Mouse (Mus musculus) midbrain, embryonic 16.5 days (tissue): ENCODE measurements around the gene Atp9a. TPM values are rescaled to one million over a fixed set of nuclear protein-coding genes. Genes with fewer than 3 reads are reported as not detected.
A peak's percentile ranks its signal among the peaks of the same experiment; 100 is the strongest.

Experiments used
- ATAC-seq: fragments of 200-750 bp; cut with Nextera tagmentation; 2 replicates; pipeline ENCODE4 v1.8.0; 2017; ENCODE audit warnings: moderate TSS enrichment
- H3K27ac ChIP-seq: fragments of 300-500 bp; sonication (generic); 2 replicates; pipeline ENCODE4 v1.5.1; 2014; ENCODE audit warnings: mild to moderate bottlenecking, low read length, mixed read lengths
- H3K27me3 ChIP-seq: fragments of 300-500 bp; sonication (generic); 2 replicates; pipeline ENCODE4 v1.6.1; 2014; ENCODE audit warnings: low read depth, low read length, mixed read lengths; ENCODE audit not compliant: control insufficient read depth, insufficient read depth
- H3K36me3 ChIP-seq: fragments of 300-500 bp; sonication (generic); 2 replicates; pipeline ENCODE4 v1.6.1; 2014; ENCODE audit warnings: mild to moderate bottlenecking, low read length, moderate library complexity, mixed read lengths; ENCODE audit not compliant: control insufficient read depth, insufficient read depth
- H3K4me1 ChIP-seq: fragments of 300-500 bp; sonication (generic); 2 replicates; pipeline ENCODE4 v1.6.1; 2014; ENCODE audit warnings: mild to moderate bottlenecking, low read length, mixed read lengths; ENCODE audit not compliant: control insufficient read depth, insufficient read depth
- H3K4me2 ChIP-seq: fragments of 300-500 bp; sonication (generic); 2 replicates; pipeline ENCODE4 v1.6.1; 2014; ENCODE audit warnings: mild to moderate bottlenecking, low read length, mixed read lengths
- H3K4me3 ChIP-seq: fragments of 300-500 bp; sonication (generic); 2 replicates; pipeline ENCODE4 v1.5.1; 2014; ENCODE audit warnings: low read depth, mild to moderate bottlenecking, low read length, moderate library complexity, mixed read lengths
- H3K9ac ChIP-seq: fragments of 300-500 bp; sonication (generic); 2 replicates; pipeline ENCODE4 v1.6.1; 2014; ENCODE audit warnings: low read depth, low read length, mixed read lengths
- H3K9me3 ChIP-seq: fragments of 300-500 bp; sonication (generic); replicated peaks from 2 replicates; pipeline ENCODE4 v1.6.1; 2014; ENCODE audit warnings: mild to moderate bottlenecking, low read length, mixed read lengths; ENCODE audit not compliant: control insufficient read depth, poor library complexity, severe bottlenecking
- WGBS: fragments of 180-500 bp; shearing (Covaris S2); extraction: QIAGEN DNeasy Blood & Tissue Kit; methylation state at CpG from one replicate; pipeline ENCODE4 v1.1.7; 2014; 5-methylcytosine and 5-hydroxymethylcytosine counted together
- polyA plus RNA-seq: library from polyadenylated mRNA; unstranded; fragments of >200 nt; fragmentation: Nextera tagmentation; extraction: Ambion mirVana; gene quantifications from 2 replicates; pipeline ENCODE4 v1.2.1, GENCODE M21; 2015

The Atp9a gene
- polyA plus RNA-seq, 1 experiment from 2014 or later = 97.1 TPM

GRCm38 (mm10) chr2:168681531-168681930 is 60.7 kb downstream of the Atp9a start:
- Histone ChIP-seq H3K27ac (no peak overlapping the region), H3K4me1 (peaks cover 14% of the 10 kb centered on the region), H3K9ac (no peak overlapping the region), H3K27me3 (no peaks in the 10 kb centered on the region), H3K4me2 (no peak overlapping the region), H3K9me3 (no peaks in the 10 kb centered on the region), H3K4me3 (no peak overlapping the region), H3K36me3 (peaks cover 18% of the 10 kb centered on the region)
- ATAC-seq = no peak
- whole genome bisulfite sequencing = 94% methylated on average over 9 of the region's 9 CpGs

GRCm38 (mm10) chr2:168679381-168680199 is 62.6 kb downstream of the Atp9a start:
- ATAC-seq = peak; percentile 49
- 35% methylated on average over 19 of the region's 19 CpGs for WGBS
- Histone ChIP-seq H3K9ac (no peak overlapping the region), H3K27ac (peak overlapping the region; percentile 79), H3K4me2 (peak overlapping the region; percentile 5; the same call in 1 of the 2 replicates), H3K36me3 (peaks cover 20% of the 10 kb centered on the region), H3K4me3 (no peak overlapping the region), H3K9me3 (no peaks in the 10 kb centered on the region), H3K4me1 (peaks cover 14% of the 10 kb centered on the region), H3K27me3 (no peaks in the 10 kb centered on the region)

GRCm38 (mm10) chr2:168678662-168679294 is 63.4 kb downstream of the Atp9a start:
- Histone ChIP-seq H3K4me1 (peaks cover 14% of the 10 kb centered on the region), H3K9ac (no peak overlapping the region), H3K27ac (peak overlapping the region; percentile 79), H3K4me2 (peak overlapping the region; percentile 5; the same call in 1 of the 2 replicates), H3K9me3 (no peaks in the 10 kb centered on the region), H3K4me3 (no peak overlapping the region), H3K36me3 (peaks cover 28% of the 10 kb centered on the region), H3K27me3 (no peaks in the 10 kb centered on the region)
- WGBS = 44% methylated on average over 15 of the region's 15 CpGs
- ATAC-seq = peak; percentile 92

GRCm38 (mm10) chr2:168677650-168678049 is 64.6 kb downstream of the Atp9a start:
- Histone ChIP-seq H3K4me2 (no peak overlapping the region), H3K9me3 (no peaks in the 10 kb centered on the region), H3K36me3 (peaks cover 38% of the 10 kb centered on the region), H3K9ac (no peak overlapping the region), H3K4me3 (no peak overlapping the region), H3K27me3 (no peaks in the 10 kb centered on the region), H3K4me1 (peaks cover 14% of the 10 kb centered on the region), H3K27ac (peak overlapping the region; percentile 79)
- 27% methylated on average over 9 of the region's 9 CpGs for WGBS
- peak; percentile 23 for ATAC-seq

DNA sequence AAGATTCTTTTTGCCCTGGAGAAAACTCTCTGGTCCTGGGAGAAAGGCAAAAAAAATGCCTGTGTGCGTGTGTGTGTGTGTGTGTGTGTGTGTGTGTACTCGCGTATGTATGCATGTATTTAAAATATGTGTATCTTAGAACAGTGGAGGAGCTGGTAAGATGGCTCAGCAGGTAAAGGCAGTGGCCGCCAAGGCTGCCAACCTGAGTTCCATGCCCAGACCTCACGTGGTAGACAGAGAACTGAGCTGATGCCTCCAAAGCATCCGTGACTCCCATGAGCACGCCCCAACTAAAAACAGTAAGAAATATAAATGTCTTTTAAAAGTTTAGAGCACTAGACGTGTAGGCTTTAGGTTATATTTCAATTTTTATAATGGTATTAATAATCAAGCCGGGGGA is 70.5 kb downstream of the Atp9a start:
- Histone ChIP-seq H3K4me2 (no peak overlapping the region), H3K4me3 (no peak overlapping the region), H3K27ac (no peak overlapping the region), H3K4me1 (no peaks in the 10 kb centered on the region), H3K9me3 (no peaks in the 10 kb centered on the region), H3K27me3 (no peaks in the 10 kb centered on the region), H3K9ac (no peak overlapping the region), H3K36me3 (peaks cover 32% of the 10 kb centered on the region)
- 97% methylated on average over 9 of the region's 9 CpGs for WGBS
- ATAC-seq = no peak

DNA sequence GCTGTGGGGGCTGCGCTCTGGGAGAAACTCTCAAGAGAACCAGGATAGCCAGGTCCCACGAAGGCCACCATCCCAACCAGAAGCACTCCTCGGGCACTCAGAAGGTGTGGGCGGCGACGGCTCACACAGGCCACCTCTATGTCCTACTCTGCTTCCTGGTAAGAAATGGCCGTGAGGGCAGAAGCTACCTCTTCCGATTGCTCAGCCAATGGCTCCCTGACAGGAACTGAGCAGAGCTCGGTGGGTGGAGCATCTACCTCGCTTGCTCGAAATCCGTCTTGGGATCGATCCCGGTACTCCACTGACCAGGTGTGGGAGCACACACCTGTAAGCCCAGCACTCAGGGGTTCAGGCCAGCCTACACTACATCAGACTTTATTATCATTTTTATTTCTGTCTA is 72.0 kb downstream of the Atp9a start:
- no peak overlapping the region for H3K9ac ChIP-seq
- no peak for ATAC-seq
- H3K4me3 ChIP-seq = no peak overlapping the region
- peaks cover 36% of the 10 kb centered on the region for H3K36me3 ChIP-seq
- H3K4me1 ChIP-seq = no peaks in the 10 kb centered on the region
- no peak overlapping the region for H3K27ac ChIP-seq
- no peaks in the 10 kb centered on the region for H3K27me3 ChIP-seq
- no peak overlapping the region for H3K4me2 ChIP-seq
- no peaks in the 10 kb centered on the region for H3K9me3 ChIP-seq
- WGBS = 90% methylated on average over 14 of the region's 14 CpGs

DNA sequence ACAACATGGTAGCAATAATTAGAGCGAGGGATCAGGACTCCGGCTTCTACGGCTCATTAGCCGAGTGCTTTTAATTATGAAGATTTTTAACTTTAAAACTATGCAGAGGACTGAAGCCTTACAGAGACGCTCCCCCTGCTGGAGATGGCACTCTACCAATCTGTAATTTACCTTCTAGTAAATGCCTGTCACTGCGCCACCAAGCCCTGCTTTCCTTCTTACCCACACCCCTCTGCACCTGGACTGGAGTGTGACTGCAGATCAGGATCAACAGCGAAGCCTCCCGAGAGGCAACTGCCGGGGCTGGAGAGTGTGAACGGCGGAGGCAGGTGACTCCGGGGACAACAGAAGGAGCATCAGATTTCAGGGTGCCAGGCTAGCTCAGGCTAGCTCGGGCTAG is 72.4 kb downstream of the Atp9a start:
- no peaks in the 10 kb centered on the region for H3K4me1 ChIP-seq
- peaks cover 31% of the 10 kb centered on the region for H3K36me3 ChIP-seq
- H3K27ac ChIP-seq = no peak overlapping the region
- no peak overlapping the region for H3K9ac ChIP-seq
- no peak overlapping the region for H3K4me2 ChIP-seq
- H3K4me3 ChIP-seq = no peak overlapping the region
- H3K9me3 ChIP-seq = no peaks in the 10 kb centered on the region
- H3K27me3 ChIP-seq = no peaks in the 10 kb centered on the region
- no peak for ATAC-seq
- 76% methylated on average over 13 of the region's 13 CpGs for WGBS

GRCm38 (mm10) chr2:168667745-168668144 is 74.5 kb downstream of the Atp9a start:
- Histone ChIP-seq H3K9me3 (no peaks in the 10 kb centered on the region), H3K4me2 (no peak overlapping the region), H3K27me3 (no peaks in the 10 kb centered on the region), H3K36me3 (peaks cover 12% of the 10 kb centered on the region), H3K9ac (no peak overlapping the region), H3K4me3 (no peak overlapping the region), H3K27ac (no peak overlapping the region), H3K4me1 (no peaks in the 10 kb centered on the region)
- ATAC-seq = no peak
- 85% methylated on average over 13 of the region's 13 CpGs for WGBS

DNA sequence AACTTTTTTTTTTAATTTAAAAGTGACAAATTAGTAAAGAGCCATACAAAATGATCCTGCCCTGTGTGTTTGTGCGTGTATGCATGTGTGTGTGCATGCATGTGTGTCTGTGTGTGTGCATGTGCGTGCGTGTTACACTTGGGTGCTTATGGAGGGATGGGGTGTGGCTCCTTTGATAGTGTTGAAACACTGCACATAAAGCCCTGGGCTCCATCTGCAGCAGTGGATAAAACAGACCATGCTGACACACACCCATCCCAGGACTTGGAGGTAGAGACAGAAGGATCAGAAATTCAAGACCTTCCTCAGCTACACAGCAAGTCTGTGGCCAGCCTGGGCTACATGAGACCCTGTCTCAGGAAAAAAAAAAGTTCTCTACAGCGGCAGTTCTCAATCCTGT is 76.5 kb downstream of the Atp9a start:
- 95% methylated on average over 4 of the region's 4 CpGs for WGBS

More for the DNA sequence above, 76.5 kb downstream of the Atp9a start:
- H3K4me3 ChIP-seq = no peak overlapping the region
- H3K36me3 ChIP-seq = peaks cover 12% of the 10 kb centered on the region
- no peaks in the 10 kb centered on the region for H3K27me3 ChIP-seq
- H3K9me3 ChIP-seq = no peaks in the 10 kb centered on the region
- no peak overlapping the region for H3K9ac ChIP-seq
- H3K27ac ChIP-seq = no peak overlapping the region
- H3K4me1 ChIP-seq = no peaks in the 10 kb centered on the region
- no peak overlapping the region for H3K4me2 ChIP-seq
- ATAC-seq = no peak
